Mouse (Mus musculus): ENCODE measurements around the gene Lrrc8c. TPM values are rescaled to one million over a fixed set of nuclear protein-coding genes. Genes with fewer than 3 reads are reported as not detected.

Gene Lrrc8c
- total and polyA plus RNA-seq, 3 experiments: 33.0 to 46.0 TPM; not detected in 1

DNA sequence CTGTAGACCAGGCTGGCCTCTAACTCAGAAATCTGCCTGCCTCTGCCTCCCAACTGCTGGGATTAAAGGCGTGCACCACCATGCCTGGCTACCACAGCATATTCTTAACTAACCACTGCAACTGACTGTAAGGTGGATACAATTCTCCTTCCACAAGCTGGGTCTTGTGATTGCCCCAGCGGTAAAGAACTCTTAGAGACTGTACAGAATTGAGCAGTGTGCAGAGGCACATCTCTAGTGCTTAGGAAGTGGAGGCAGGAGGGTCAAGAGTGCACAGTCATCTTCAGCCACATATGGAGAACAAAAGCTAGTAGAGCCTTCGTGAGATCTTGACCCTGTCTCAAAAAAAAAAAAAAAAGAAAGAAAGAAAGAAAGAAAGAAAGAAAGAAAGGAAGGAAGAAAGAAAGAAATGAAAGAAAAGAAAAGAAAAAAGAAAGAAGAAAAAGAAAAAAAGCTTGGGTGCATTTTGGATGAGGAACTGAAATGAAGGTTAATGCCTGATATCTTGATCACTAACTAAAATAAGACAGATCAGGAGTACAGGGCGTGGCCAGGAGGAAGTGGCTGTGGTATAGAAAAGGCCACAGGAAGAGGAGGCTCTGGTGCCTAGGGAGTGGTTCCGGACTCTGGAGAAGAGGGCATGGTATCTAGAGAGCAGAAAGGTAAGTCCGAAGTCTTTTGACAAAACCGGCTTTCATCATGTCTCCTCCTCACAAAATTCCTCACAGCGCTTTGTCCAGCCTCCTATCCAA, 131.7 kb downstream of the Lrrc8c start:
- H3K4me3 ChIP-seq (ENCODE audit: control insufficient read depth in 1 of 2, insufficient read depth in 1 of 2, low read depth in 2 of 2, low read length in 2 of 2): peak overlapping the region; percentile 60 to 65
- peaks cover 8 to 38% of the 10 kb centered on the region in 2 experiments for H3K4me1 ChIP-seq (ENCODE audit: control insufficient read depth in 1 of 2, insufficient read depth in 2 of 2, low read length in 2 of 2)

DNA sequence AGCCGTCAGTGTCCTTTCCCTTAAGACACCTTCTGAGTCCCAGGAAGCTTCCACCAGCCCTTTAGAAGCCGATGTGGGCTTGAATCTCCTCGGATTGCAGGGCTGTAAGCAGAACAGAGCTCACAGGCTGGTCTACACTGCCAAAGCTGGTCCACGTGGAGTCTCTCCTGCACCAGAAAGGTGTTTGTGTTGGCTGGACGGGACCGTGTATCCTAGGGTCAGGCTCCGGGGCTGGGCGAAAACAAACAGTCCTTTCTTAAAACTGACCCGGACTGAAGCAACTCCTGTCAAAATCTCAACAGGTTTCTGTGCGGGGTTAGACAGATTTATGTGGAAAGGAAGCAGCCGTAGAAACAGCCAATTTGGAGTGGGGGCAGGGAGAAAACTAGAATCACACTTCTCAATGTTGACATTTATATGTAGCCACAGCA, 132.4 kb downstream of the Lrrc8c start:
- H3K27ac ChIP-seq (ENCODE audit: control insufficient read depth, low read depth, low read length): peak overlapping the region; percentile 80
- H3K27me3 ChIP-seq (ENCODE audit: control insufficient read depth in 1 of 2, insufficient read depth in 2 of 2, low read length in 2 of 2): no peaks in the 10 kb centered on the region
- peak; percentile 57 for DNase-seq (ENCODE audit: low read depth, low spot score)
- peak overlapping the region; percentile 72 for H3K9ac ChIP-seq (ENCODE audit: control insufficient read depth, low read depth, low read length, poor library complexity, severe bottlenecking)
- H3K9me3 ChIP-seq (replicated peaks; ENCODE audit: insufficient read depth, low read length): no peaks in the 10 kb centered on the region
- peak overlapping the region; percentile 60 to 65 for H3K4me3 ChIP-seq (ENCODE audit: control insufficient read depth in 1 of 2, insufficient read depth in 1 of 2, low read depth in 2 of 2, low read length in 2 of 2)
- H3K4me1 ChIP-seq (ENCODE audit: control insufficient read depth in 1 of 2, insufficient read depth in 2 of 2, low read length in 2 of 2): peaks cover 8 to 38% of the 10 kb centered on the region in 2 experiments
- H3K36me3 ChIP-seq (ENCODE audit: control insufficient read depth in 1 of 2, insufficient read depth in 2 of 2, low read length in 2 of 2): peaks cover 0 to 14% of the 10 kb centered on the region in 2 experiments; a peak in 2 of 4 replicates
- TF ChIP-seq MAFK (IDR thresholded peaks at IDR 0.05; ENCODE audit: borderline replicate concordance, low read depth, low read length): no peak
- no peak for TF ChIP-seq RCOR1 (IDR thresholded peaks at IDR 0.05; ENCODE audit: low read depth, low read length)
- TF ChIP-seq GATA1 (IDR thresholded peaks at IDR 0.05; ENCODE audit: low read depth, low read length): no peak
- TF ChIP-seq BHLHE40 (IDR thresholded peaks at IDR 0.05; ENCODE audit: borderline replicate concordance, low read depth, low read length): no peak
- no peak for TF ChIP-seq EP300 (IDR thresholded peaks at IDR 0.05; ENCODE audit: low read depth in 1 of 2, low read length in 2 of 2)
- TF ChIP-seq UBTF (IDR thresholded peaks at IDR 0.05; ENCODE audit: borderline replicate concordance, insufficient read depth, low read depth, low read length): no peak
- TF ChIP-seq POLR2A (IDR thresholded peaks at IDR 0.05; ENCODE audit: control insufficient read depth in 1 of 2, insufficient read depth in 1 of 2, low read depth in 1 of 2, low read length in 2 of 2, poor library complexity in 1 of 2): 0 out of 4 replicates have a peak, but pooled peaks of 1 of the 2 experiments have one; percentile 3
- TF ChIP-seq MXI1 (IDR thresholded peaks at IDR 0.05; ENCODE audit: low read depth, low read length): no peak; the same call in 1 of the 2 replicates
- no peak for TF ChIP-seq CTCF (IDR thresholded peaks at IDR 0.05 in 2 of 3, conservative IDR thresholded peaks at IDR 0.05 in 1 of 3; ENCODE audit: control insufficient read depth in 1 of 3, insufficient read depth in 1 of 3, low read depth in 2 of 3, low read length in 3 of 3, poor library complexity in 1 of 3, severe bottlenecking in 1 of 3)
- TF ChIP-seq ETS1 (IDR thresholded peaks at IDR 0.05; ENCODE audit: low read depth, low read length): no peak
- no peak for TF ChIP-seq NRF1 (IDR thresholded peaks at IDR 0.05; ENCODE audit: insufficient read depth, low read depth, low read length, poor library complexity, severe bottlenecking)
- TF ChIP-seq CHD2 (IDR thresholded peaks at IDR 0.05; ENCODE audit: low read length): no peak
- TF ChIP-seq ZC3H11A (IDR thresholded peaks at IDR 0.05; ENCODE audit: low read depth, low read length): 0 out of 2 replicates have a peak, but pooled peaks have one; percentile 2
- TF ChIP-seq HCFC1 (IDR thresholded peaks at IDR 0.05; ENCODE audit: low read depth, low read length): no peak
- TF ChIP-seq POLR2AphosphoS5 (IDR thresholded peaks at IDR 0.05; ENCODE audit: borderline replicate concordance, low read depth, low read length): no peak
- no peak for TF ChIP-seq E2F4 (IDR thresholded peaks at IDR 0.05; ENCODE audit: borderline replicate concordance, low read depth, low read length)
- no peak; the same call in 1 of the 2 replicates for TF ChIP-seq MYC (IDR thresholded peaks at IDR 0.05; ENCODE audit: low read depth, low read length)
- no peak for TF ChIP-seq SMC3 (IDR thresholded peaks at IDR 0.05; ENCODE audit: low read depth, low read length)
- no peaks in the 10 kb centered on the region for H3K79me2 ChIP-seq (ENCODE audit: control insufficient read depth, insufficient read depth, low read length, poor library complexity)

More for the DNA sequence above, 131.7 kb downstream of the Lrrc8c start:
- TF ChIP-seq EP300 (IDR thresholded peaks at IDR 0.05; ENCODE audit: low read depth in 1 of 2, low read length in 2 of 2) (peak; percentile 70 to 79), POLR2A (IDR thresholded peaks at IDR 0.05; ENCODE audit: control insufficient read depth in 1 of 2, insufficient read depth in 1 of 2, low read depth in 1 of 2, low read length in 2 of 2, poor library complexity in 1 of 2) (peak; percentile 48 to 73; a peak in 3 of 4 replicates), MAX (IDR thresholded peaks at IDR 0.05; ENCODE audit: low read length) (peak; percentile 37; the same call in 1 of the 2 replicates), SIN3A (IDR thresholded peaks at IDR 0.05; ENCODE audit: low read length) (peak; percentile 53), ETS1 (IDR thresholded peaks at IDR 0.05; ENCODE audit: low read depth, low read length) (peak; percentile 73), GABPA (IDR thresholded peaks at IDR 0.05; ENCODE audit: low read depth, low read length) (no peak), USF2 (IDR thresholded peaks at IDR 0.05; ENCODE audit: borderline replicate concordance in 1 of 2, insufficient read depth in 1 of 2, low read depth in 1 of 2, low read length in 2 of 2) (no peak), JUND (IDR thresholded peaks at IDR 0.05; ENCODE audit: low read depth, low read length) (no peak), NELFE (IDR thresholded peaks at IDR 0.05; ENCODE audit: low read depth, low read length) (peak; percentile 40; the same call in 1 of the 2 replicates), MEF2A (IDR thresholded peaks at IDR 0.05; ENCODE audit: extremely low read depth, insufficient replicate concordance, low read depth, low read length, poor library complexity, severe bottlenecking) (peak; percentile 69; the same call in 1 of the 2 replicates), HCFC1 (IDR thresholded peaks at IDR 0.05; ENCODE audit: low read depth, low read length) (peak; percentile 54; the same call in 1 of the 2 replicates), ELF1 (IDR thresholded peaks at IDR 0.05; ENCODE audit: low read depth, low read length) (peak; percentile 72), MXI1 (IDR thresholded peaks at IDR 0.05; ENCODE audit: low read depth, low read length) (no peak; the same call in none of the 2 replicates), GATA1 (IDR thresholded peaks at IDR 0.05; ENCODE audit: low read depth, low read length) (peak; percentile 77), RCOR1 (IDR thresholded peaks at IDR 0.05; ENCODE audit: low read depth, low read length) (0 out of 2 replicates have a peak, but pooled peaks have one; percentile 46), ZKSCAN1 (IDR thresholded peaks at IDR 0.05; ENCODE audit: low read depth, low read length) (no peak), MYC (IDR thresholded peaks at IDR 0.05; ENCODE audit: low read depth, low read length) (peak; percentile 63), TBP (IDR thresholded peaks at IDR 0.05; ENCODE audit: low read depth, low read length) (peak; percentile 75), ZNF384 (IDR thresholded peaks at IDR 0.05; ENCODE audit: low read depth, low read length) (peak; percentile 77), TCF12 (IDR thresholded peaks at IDR 0.05; ENCODE audit: low read depth, low read length) (0 out of 2 replicates have a peak, but pooled peaks have one; percentile 23)
- H3K79me2 ChIP-seq (ENCODE audit: control insufficient read depth, insufficient read depth, low read length, poor library complexity): no peaks in the 10 kb centered on the region
- H3K9me3 ChIP-seq (replicated peaks; ENCODE audit: insufficient read depth, low read length): no peaks in the 10 kb centered on the region
- no peaks in the 10 kb centered on the region for H3K27me3 ChIP-seq (ENCODE audit: control insufficient read depth in 1 of 2, insufficient read depth in 2 of 2, low read length in 2 of 2)
- peak overlapping the region; percentile 72 for H3K9ac ChIP-seq (ENCODE audit: control insufficient read depth, low read depth, low read length, poor library complexity, severe bottlenecking)
- peaks cover 0 to 14% of the 10 kb centered on the region in 2 experiments; a peak in 2 of 4 replicates for H3K36me3 ChIP-seq (ENCODE audit: control insufficient read depth in 1 of 2, insufficient read depth in 2 of 2, low read length in 2 of 2)
- peak; percentile 89 for DNase-seq (ENCODE audit: low read depth, low spot score)
- peak overlapping the region; percentile 89 for H3K27ac ChIP-seq (ENCODE audit: control insufficient read depth, low read depth, low read length)

Data from MEL (cell line).